Mouse (Mus musculus): ENCODE measurements at regions not wholly inside any gene's neighbourhood (a gene's known extent, or its start where the extent isn't known, plus 50 kb on each side); places are given as distances from the start of the nearest gene placed in this dataset.

DNA sequence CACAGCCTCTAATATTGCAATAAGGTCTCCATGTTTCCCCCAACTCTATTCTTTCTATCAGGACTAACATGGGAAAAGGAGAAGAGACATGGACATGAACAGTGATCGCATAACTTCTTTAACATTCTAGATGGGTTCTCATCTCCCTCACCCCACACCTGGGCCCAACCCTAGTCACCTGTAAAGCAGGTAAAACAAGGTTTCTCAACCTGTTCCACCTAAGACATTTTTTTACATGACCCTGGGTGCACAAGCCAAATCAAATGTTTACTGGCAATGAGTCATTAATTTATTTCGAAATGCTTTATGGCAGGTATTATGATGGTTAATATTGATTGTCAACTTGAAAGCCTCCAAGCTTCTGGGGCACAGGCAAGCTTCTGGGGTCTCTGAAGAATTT lies 640.4 kb downstream of the Sox6 start:
- TF ChIP-seq CTCF (IDR thresholded peaks at IDR 0.05) (no peak), POLR2A (IDR thresholded peaks at IDR 0.05; ENCODE audit: insufficient read depth, low read depth, low read length) (no peak), EP300 (IDR thresholded peaks at IDR 0.05; ENCODE audit: insufficient read depth, low read depth, low read length) (no peak)
